Mouse (Mus musculus) layer of hippocampus, adult 9-11 months (tissue): ENCODE measurements around the gene Prr3.
"Not testable (repeated sequence)": the region's sequence is repeated elsewhere in the genome, so short reads cannot be mapped to it uniquely, and the experiment has no call there.

Source experiments
- DNase-seq: peaks from one replicate; pipeline ENCODE4 v3.0.0; 2022

Prr3 gene

GRCm38 (mm10) chr17:35998545-35999305 lies 18.7 kb upstream of the Prr3 start:
- DNase-seq: no peak

- no peak for DNase-seq
Observed at GRCm38 (mm10) chr17:35997713-35998510, 17.9 kb upstream of the Prr3 start.

GRCm38 (mm10) chr17:35996949-35997348 lies 16.9 kb upstream of the Prr3 start:
- DNase-seq: peak; percentile 93

DNA sequence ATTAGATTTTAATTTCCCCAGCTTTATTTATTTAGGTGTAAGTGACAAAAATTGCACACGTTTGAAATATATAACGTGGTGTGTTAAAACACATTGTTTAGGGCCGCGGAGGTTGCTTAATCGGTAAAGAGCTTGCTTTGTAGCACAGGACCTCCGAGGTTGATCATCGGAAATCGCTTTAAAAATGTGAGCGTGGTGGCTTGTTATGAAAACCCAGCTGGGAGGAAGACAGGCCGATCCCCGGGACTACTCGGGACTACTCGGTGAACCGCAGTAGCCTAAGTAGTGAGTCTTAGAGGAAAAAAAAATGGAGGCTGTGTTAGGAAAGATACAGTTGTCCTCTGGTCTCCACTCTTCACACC lies 14.8 kb upstream of the Prr3 start:
- no peak for DNase-seq

DNA sequence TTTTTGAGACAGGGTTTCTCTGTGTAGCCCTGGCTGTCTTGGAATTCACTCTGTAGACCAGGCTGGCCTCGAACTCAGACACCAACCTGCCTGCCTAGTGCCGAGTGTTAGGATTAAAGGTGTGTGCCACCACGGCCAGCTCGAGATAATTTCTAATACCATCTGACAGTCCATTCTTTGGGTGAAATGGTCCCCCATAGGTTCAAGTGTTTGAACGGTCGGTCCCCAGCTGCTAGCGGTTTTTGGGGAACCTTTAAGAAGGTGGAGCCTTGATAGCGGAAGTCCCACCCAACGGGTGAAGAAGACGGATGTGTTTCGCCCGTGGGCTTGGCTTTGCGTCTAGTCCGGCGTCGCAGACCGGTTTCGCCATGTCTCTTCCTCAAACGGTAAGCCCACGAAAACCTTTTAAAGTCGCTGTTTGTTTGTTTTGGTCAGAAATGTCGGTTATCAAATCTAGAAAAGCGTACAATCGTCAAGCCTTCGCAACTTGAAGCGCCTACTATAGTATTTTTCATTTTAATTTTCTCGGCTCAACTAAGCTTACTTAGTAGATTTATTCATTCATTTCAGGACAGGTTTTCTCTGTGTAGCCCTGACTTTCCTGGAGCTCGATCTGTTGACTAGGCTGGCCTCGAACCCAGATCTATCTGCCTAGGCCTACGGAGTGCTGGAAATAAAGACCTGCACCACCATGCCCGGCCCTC lies 14.3 kb upstream of the Prr3 start:
- peak; percentile 78 for DNase-seq

GRCm38 (mm10) chr17:35993675-35994074 lies 13.6 kb upstream of the Prr3 start:
- DNase-seq: peak; percentile 62

DNA sequence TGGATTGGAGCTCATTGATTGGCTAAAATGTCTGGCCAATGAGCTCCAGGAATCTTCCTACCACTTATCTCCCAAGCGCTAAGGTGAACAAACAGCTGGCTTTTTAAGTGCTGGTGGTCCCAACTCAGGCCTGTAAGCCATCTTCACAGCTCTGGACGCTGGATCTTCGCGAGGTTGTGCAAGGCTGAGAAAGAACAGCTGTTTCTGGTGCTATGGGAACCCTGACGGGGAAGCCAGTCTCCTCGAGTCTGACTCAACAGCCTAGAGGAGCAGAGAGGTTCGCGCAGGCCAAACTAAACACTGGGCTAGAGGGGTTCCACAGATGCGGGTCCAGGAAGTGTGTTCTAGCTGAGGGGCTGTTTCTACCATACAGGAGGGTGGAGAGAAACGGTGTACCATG lies 11.7 kb upstream of the Prr3 start:
- no peak for DNase-seq

DNA sequence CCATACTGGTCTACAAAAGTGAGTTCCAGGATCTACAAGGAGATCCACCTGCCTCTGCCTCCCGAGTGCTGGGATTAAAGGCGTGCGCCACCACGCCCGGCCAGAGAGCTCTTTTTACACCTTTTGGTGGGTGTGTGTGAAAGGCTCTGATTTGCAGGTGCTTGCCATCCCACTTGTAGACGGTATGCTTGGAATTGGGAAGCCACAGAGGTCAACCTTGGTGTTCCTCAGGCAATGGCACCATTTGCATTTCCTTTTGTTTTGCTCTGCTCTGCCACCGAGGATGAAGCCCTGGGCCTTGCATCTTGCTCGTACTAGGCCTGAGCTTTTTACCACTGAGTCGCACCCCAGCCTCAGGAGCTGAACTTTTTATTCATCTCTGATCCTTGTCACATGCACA lies 1.7 kb upstream of the Prr3 start:
- no peak for DNase-seq

- peak; percentile 51 for DNase-seq
Observed at GRCm38 (mm10) chr17:35980363-35980754, 323 bp upstream of the Prr3 start.

- peak; percentile 91 for DNase-seq
Observed at GRCm38 (mm10) chr17:35978811-35979400, 1.1 kb downstream of the Prr3 start.

- no peak for DNase-seq
Observed at GRCm38 (mm10) chr17:35972131-35972530, 7.9 kb downstream of the Prr3 start.

DNA sequence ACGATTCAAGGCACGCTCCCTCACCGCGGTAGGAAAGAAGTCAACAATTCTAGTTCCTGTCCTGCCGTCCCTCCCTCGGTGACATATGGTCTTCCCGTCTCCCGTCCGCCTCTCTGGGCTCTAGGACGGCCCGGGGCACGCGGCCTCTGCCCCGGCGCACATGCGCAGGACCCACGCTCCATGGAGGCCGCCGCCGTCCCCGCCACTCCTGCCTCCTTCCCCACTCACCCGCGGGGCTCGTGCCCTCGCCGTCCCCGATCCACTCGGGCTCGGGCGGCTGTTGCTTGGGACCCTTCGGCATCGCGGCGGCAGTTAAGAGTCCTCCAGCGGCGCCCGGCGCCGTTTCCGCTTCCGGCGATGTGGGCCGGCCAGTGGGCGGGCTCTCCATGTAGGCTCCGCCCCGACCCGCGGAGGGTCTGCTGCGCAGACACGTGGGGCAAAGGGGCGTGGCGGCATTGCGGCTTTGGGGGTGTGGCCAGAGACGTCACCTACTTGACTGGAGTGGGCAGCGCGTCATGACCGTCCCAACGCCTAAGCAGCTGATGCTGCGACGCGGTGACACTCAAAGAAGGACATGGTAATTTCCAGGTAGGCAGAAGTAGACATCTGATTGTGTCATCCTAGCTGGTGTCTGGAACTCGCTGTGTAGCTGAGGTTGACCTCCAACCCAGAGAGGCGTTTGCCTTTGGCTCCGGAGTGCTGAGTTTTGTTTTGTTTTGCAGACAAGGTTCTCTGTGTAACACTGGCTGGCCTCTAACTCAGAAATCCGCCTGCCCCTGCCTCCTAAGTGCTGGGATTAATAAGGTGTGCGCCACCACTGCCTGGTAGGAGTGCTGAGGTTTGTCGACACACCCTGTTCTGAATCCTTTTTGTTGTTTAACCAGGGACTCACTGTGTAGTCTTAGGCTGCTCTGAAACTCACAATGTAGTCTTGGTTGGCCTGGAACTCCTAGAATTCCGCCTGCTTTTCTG lies 10.3 kb downstream of the Prr3 start, which contains the start of gene Abcf1:
Abcf1 (minus strand) TSS at position 344 of the 972 bp plus-strand sequence.
- peak; percentile 98 for DNase-seq

- no peak for DNase-seq
Observed at GRCm38 (mm10) chr17:35967621-35968020, 12.4 kb downstream of the Prr3 start.

GRCm38 (mm10) chr17:35963279-35963678 lies 16.8 kb downstream of the Prr3 start:
- DNase-seq: no peak

- no peak for DNase-seq
Observed at GRCm38 (mm10) chr17:35958533-35959223, 21.4 kb downstream of the Prr3 start.

DNA sequence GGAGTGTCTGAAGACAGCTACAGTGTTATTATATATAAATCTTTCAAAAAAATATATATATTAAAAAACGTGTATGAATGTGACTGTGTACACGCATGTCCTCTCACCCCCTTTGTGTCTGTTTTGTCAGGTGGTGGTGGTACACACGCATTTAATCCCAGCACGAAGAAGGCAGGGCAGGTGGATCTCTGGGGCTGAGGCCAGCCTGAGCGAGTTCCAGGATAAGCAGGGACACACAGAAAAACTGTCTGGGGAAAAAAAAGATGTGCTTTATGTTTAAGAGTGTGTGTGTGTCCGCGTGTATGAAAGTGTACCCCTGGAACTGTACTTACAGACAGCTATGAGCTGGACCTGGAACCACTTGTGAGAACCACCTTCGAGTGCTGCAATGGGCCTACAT lies 25.4 kb downstream of the Prr3 start:
- no peak for DNase-seq

DNA sequence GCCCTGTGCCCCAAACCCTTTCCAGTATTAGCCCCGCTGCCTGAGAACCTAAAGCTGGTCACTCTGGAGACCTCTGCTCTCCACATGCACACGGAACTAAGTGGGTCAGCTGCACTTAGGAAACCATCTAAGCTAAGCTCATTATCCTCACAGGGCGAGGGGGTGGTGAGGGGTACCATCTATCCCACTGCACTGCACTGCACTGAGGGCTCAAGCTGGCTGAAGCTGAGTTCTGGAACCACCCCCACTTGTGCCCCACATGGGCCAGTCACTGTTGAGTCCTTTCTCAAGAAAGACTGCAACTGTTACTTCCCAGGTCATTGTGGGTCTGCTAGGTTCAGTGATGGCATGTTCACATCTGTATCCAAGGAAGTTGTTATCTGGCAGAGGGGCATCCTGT lies 27.5 kb downstream of the Prr3 start:
- DNase-seq: not testable (repeated sequence)

DNA sequence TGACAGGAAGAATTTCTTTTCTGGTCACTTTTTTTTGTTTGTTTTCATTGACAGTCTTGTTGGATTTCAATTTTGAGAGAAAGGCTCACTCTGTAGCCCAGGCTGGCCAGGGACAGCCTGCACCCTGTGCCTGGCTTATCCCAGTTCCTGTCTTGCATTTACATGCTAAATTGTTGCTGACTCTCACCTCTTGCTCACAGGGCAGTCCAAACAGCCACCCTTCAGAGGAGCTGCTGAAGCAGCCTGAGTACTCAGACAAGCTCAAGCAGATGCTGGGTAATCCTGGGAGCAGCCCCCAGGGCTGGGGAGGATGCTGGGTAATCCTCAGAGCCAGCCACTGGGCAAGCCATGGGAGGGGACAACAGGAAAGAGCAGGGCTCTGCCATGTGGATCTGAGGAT lies 29.1 kb downstream of the Prr3 start:
- not testable (repeated sequence) for DNase-seq

- DNase-seq: no peak
Observed at GRCm38 (mm10) chr17:35939941-35940340, 40.1 kb downstream of the Prr3 start.

DNA sequence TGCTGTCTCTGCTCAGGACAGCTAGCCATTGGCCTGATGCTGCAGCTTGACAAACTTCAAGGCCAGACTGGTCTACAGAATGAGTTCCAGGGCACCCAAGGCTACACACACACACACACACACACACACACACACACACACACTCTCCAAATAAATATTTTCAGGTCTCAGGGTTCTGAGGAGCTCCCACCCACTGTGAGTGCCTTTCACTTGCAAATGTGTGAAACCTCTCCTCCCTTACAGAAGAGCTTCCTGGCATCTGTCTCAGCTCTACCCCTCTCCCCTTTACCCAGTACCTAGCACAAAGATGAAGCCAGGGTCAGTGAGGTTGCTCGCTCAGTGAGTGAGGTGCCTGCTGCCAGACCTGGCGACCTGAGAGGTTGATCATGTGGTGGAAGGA lies 40.9 kb downstream of the Prr3 start:
- no peak for DNase-seq

GRCm38 (mm10) chr17:35937700-35938348 lies 42.2 kb downstream of the Prr3 start:
- DNase-seq: no peak
